Mouse (Mus musculus): ENCODE results near the gene Usp6nl. TPM values are rescaled to one million over a fixed set of nuclear protein-coding genes. Genes with fewer than 3 reads are reported as not detected.

Gene Usp6nl
- polyA plus RNA-seq, 1 experiment = 6.3 TPM

DNA sequence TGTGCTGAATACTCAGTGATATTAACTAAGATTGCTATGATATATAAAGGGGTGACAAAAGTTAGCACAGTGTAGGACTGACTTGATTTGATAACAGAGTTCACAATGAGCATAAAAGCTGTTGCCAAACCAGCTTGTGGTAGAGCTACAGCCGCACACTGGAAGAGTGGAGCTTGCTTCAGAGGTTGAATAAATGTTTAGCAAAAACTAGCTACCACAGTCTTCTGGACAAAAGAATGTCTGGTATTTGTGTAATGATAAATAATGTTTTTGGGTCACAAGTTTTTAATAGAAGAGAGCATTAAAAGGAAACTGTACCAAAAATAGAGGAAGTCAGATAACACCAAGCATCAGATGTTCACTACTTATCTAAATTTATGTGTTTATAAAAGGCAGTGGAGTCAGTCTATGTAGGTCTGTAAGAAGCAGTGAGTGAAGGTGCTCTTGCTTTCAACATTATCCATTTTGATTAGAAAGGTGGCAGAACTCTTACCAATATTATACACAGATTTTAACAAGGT lies 74.2 kb downstream of the Usp6nl start:
- no peaks in the 10 kb centered on the region for H3K27me3 ChIP-seq (ENCODE audit: control insufficient read depth, insufficient read depth, low read length)
- H3K4me3 ChIP-seq (ENCODE audit: low read depth, low read length) = no peak overlapping the region
- WGBS = 78% methylated on average over 1 of the region's 1 CpGs
- TF ChIP-seq POLR2A (IDR thresholded peaks at IDR 0.05; ENCODE audit: low read depth, low read length) (no peak), CTCF (IDR thresholded peaks at IDR 0.05; ENCODE audit: extremely low read depth, insufficient read length, insufficient replicate concordance, low read depth, low read length) (no peak)
- peaks cover 7% of the 10 kb centered on the region; the same call in 1 of the 2 replicates for H3K36me3 ChIP-seq (ENCODE audit: control insufficient read depth, insufficient read depth, low read length)
- H3K27ac ChIP-seq (ENCODE audit: insufficient read depth, low read depth, low read length) = no peak overlapping the region
- H3K4me1 ChIP-seq (ENCODE audit: control insufficient read depth, insufficient read depth, insufficient read length, low read length) = peaks cover 5% of the 10 kb centered on the region; the same call in 1 of the 2 replicates

GRCm38 (mm10) chr2:6397166-6397565 lies 74.7 kb downstream of the Usp6nl start:
- no peak overlapping the region for H3K4me3 ChIP-seq (ENCODE audit: low read depth, low read length)
- H3K27ac ChIP-seq (ENCODE audit: insufficient read depth, low read depth, low read length) = no peak overlapping the region
- peaks cover 7% of the 10 kb centered on the region; the same call in 1 of the 2 replicates for H3K36me3 ChIP-seq (ENCODE audit: control insufficient read depth, insufficient read depth, low read length)
- 77% methylated on average over 3 of the region's 3 CpGs for WGBS
- TF ChIP-seq POLR2A (IDR thresholded peaks at IDR 0.05; ENCODE audit: low read depth, low read length) = no peak
- no peak for TF ChIP-seq CTCF (IDR thresholded peaks at IDR 0.05; ENCODE audit: extremely low read depth, insufficient read length, insufficient replicate concordance, low read depth, low read length)
- no peaks in the 10 kb centered on the region for H3K27me3 ChIP-seq (ENCODE audit: control insufficient read depth, insufficient read depth, low read length)
- peaks cover 5% of the 10 kb centered on the region; the same call in 1 of the 2 replicates for H3K4me1 ChIP-seq (ENCODE audit: control insufficient read depth, insufficient read depth, insufficient read length, low read length)

DNA sequence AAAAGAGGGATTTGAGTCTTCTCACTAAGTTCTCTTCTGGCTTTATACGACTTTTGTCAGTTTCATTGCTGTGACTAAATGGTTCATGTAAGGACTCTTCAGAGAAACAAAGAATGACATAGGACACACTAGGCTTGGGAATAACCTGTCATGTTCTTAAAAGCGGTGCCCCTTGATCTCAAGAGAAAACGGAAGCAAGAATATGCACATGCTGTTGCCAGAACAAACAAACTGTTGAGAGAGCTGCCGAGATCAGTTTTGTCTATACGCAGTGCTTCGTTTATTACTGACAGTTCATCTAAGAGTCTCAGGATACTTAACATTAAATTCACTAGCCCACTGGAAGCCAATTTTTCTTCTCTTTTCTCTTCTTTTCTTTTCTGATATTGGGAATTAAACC lies 76.4 kb downstream of the Usp6nl start:
- Histone ChIP-seq H3K4me3 (ENCODE audit: low read depth, low read length) (no peak overlapping the region), H3K27ac (ENCODE audit: insufficient read depth, low read depth, low read length) (no peak overlapping the region), H3K4me1 (ENCODE audit: control insufficient read depth, insufficient read depth, insufficient read length, low read length) (peaks cover 7% of the 10 kb centered on the region; the same call in 1 of the 2 replicates), H3K27me3 (ENCODE audit: control insufficient read depth, insufficient read depth, low read length) (no peaks in the 10 kb centered on the region), H3K36me3 (ENCODE audit: control insufficient read depth, insufficient read depth, low read length) (0 out of 2 replicates have a peak, but pooled peaks cover 2% of the 10 kb centered on the region)
- no peak for TF ChIP-seq POLR2A (IDR thresholded peaks at IDR 0.05; ENCODE audit: low read depth, low read length)
- TF ChIP-seq CTCF (IDR thresholded peaks at IDR 0.05; ENCODE audit: extremely low read depth, insufficient read length, insufficient replicate concordance, low read depth, low read length) = no peak
- WGBS = 28% methylated on average over 6 of the region's 6 CpGs

GRCm38 (mm10) chr2:6401039-6401438 lies 78.6 kb downstream of the Usp6nl start:
- no peak overlapping the region for H3K4me3 ChIP-seq (ENCODE audit: low read depth, low read length)
- WGBS = 84% methylated on average over 10 of the region's 10 CpGs
- no peaks in the 10 kb centered on the region for H3K36me3 ChIP-seq (ENCODE audit: control insufficient read depth, insufficient read depth, low read length)
- peaks cover 5% of the 10 kb centered on the region; the same call in 1 of the 2 replicates for H3K4me1 ChIP-seq (ENCODE audit: control insufficient read depth, insufficient read depth, insufficient read length, low read length)
- TF ChIP-seq POLR2A (IDR thresholded peaks at IDR 0.05; ENCODE audit: low read depth, low read length) = no peak
- no peak for TF ChIP-seq CTCF (IDR thresholded peaks at IDR 0.05; ENCODE audit: extremely low read depth, insufficient read length, insufficient replicate concordance, low read depth, low read length)
- H3K27ac ChIP-seq (ENCODE audit: insufficient read depth, low read depth, low read length) = no peak overlapping the region
- H3K27me3 ChIP-seq (ENCODE audit: control insufficient read depth, insufficient read depth, low read length) = no peaks in the 10 kb centered on the region

DNA sequence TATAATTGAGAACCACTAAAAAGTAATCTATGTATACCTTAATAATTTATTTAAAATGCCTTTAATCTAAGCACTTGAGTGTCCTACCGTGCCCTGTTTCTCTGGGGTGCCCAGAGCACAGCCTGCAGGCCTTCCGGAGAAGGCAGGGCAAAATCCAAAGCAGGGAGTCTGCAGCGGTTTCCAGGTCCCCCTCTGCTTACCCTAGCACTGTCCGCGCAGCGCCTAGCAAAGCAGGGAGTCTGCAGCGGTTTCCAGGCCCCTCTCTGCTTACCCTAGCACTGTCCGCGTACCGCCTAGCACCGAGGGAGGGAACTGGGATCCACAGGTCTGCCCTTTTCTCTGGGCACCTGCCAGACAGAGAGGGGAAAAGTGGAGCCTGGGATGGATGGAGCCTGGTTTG lies 80.9 kb downstream of the Usp6nl start:
- 38% methylated on average over 11 of the region's 11 CpGs for WGBS
- Histone ChIP-seq H3K36me3 (ENCODE audit: control insufficient read depth, insufficient read depth, low read length) (no peaks in the 10 kb centered on the region), H3K27ac (ENCODE audit: insufficient read depth, low read depth, low read length) (no peak overlapping the region), H3K27me3 (ENCODE audit: control insufficient read depth, insufficient read depth, low read length) (no peaks in the 10 kb centered on the region), H3K4me3 (ENCODE audit: low read depth, low read length) (no peak overlapping the region), H3K4me1 (ENCODE audit: control insufficient read depth, insufficient read depth, insufficient read length, low read length) (peaks cover 7% of the 10 kb centered on the region; the same call in 1 of the 2 replicates)
- TF ChIP-seq POLR2A (IDR thresholded peaks at IDR 0.05; ENCODE audit: low read depth, low read length) (no peak), CTCF (IDR thresholded peaks at IDR 0.05; ENCODE audit: extremely low read depth, insufficient read length, insufficient replicate concordance, low read depth, low read length) (peak; percentile 35; the same call in 1 of the 2 replicates)

DNA sequence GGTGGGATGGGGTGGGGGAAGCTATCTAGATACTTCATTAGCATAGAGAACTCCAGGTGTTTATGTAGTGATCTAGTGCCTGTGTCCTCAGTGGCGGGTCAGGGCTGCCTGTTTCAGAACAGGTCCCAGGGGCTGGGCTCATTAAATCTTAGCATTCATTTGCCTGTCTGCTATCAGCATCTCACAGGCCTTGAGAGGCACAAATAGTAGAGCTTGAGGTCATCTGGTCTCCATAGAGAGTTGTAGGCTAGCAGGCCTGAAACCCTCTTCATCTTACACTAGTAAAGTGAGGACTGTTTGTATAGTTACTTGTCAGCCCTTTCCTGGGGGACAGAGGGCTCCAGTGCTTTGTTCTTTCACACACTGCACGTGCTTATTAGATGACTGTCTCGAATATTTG lies 81.5 kb downstream of the Usp6nl start:
- H3K36me3 ChIP-seq (ENCODE audit: control insufficient read depth, insufficient read depth, low read length) = peaks cover 2% of the 10 kb centered on the region
- H3K4me1 ChIP-seq (ENCODE audit: control insufficient read depth, insufficient read depth, insufficient read length, low read length) = peaks cover 7% of the 10 kb centered on the region; the same call in 1 of the 2 replicates
- 56% methylated on average over 3 of the region's 3 CpGs for WGBS
- H3K27ac ChIP-seq (ENCODE audit: insufficient read depth, low read depth, low read length) = no peak overlapping the region
- no peak overlapping the region for H3K4me3 ChIP-seq (ENCODE audit: low read depth, low read length)
- TF ChIP-seq CTCF (IDR thresholded peaks at IDR 0.05; ENCODE audit: extremely low read depth, insufficient read length, insufficient replicate concordance, low read depth, low read length) (no peak), POLR2A (IDR thresholded peaks at IDR 0.05; ENCODE audit: low read depth, low read length) (no peak)
- no peaks in the 10 kb centered on the region for H3K27me3 ChIP-seq (ENCODE audit: control insufficient read depth, insufficient read depth, low read length)

- Histone ChIP-seq H3K36me3 (ENCODE audit: control insufficient read depth, insufficient read depth, low read length) (peaks cover 7% of the 10 kb centered on the region), H3K27ac (ENCODE audit: insufficient read depth, low read depth, low read length) (no peak overlapping the region), H3K27me3 (ENCODE audit: control insufficient read depth, insufficient read depth, low read length) (no peaks in the 10 kb centered on the region), H3K4me3 (ENCODE audit: low read depth, low read length) (no peak overlapping the region), H3K4me1 (ENCODE audit: control insufficient read depth, insufficient read depth, insufficient read length, low read length) (peaks cover 7% of the 10 kb centered on the region; the same call in 1 of the 2 replicates)
- TF ChIP-seq CTCF (IDR thresholded peaks at IDR 0.05; ENCODE audit: extremely low read depth, insufficient read length, insufficient replicate concordance, low read depth, low read length) = no peak
- TF ChIP-seq POLR2A (IDR thresholded peaks at IDR 0.05; ENCODE audit: low read depth, low read length) = no peak
- whole genome bisulfite sequencing = 78% methylated on average over 7 of the region's 7 CpGs
These were observed 82.2 kb downstream of the Usp6nl start for GRCm38 (mm10) chr2:6404627-6405026.
